Mouse (Mus musculus) monocyte, adult 5-6 weeks (primary cell): ENCODE data around the gene Fth1. TPM values are rescaled to one million over a fixed set of nuclear protein-coding genes. Genes with fewer than 3 reads are reported as not detected.

Experiments used
- ATAC-seq: fragments of 153-309, 156-312 bp; replicated peaks from 2 replicates; pipeline ENCODE4 v1.8.0; 2017; ENCODE audit warnings: mild to moderate bottlenecking; ENCODE audit not compliant: low TSS enrichment, insufficient number of reproducible peaks, severe bottlenecking, poor library complexity, low FRiP score
- total RNA-seq: library from RNA; stranded (forward); fragments of 200-1000, 200-491, 200-594 nt; gene quantifications from 3 replicates; pipeline ENCODE4 v1.2.3, GENCODE M21; 2017

The Fth1 gene
- total RNA-seq, 1 experiment from 2014 or later: 682 TPM

GRCm38 (mm10) chr19:9987192-9987591, 6.8 kb downstream of the Fth1 start:
- ATAC-seq: no peak

GRCm38 (mm10) chr19:9987593-9987992, 7.2 kb downstream of the Fth1 start:
- no peak for ATAC-seq

DNA sequence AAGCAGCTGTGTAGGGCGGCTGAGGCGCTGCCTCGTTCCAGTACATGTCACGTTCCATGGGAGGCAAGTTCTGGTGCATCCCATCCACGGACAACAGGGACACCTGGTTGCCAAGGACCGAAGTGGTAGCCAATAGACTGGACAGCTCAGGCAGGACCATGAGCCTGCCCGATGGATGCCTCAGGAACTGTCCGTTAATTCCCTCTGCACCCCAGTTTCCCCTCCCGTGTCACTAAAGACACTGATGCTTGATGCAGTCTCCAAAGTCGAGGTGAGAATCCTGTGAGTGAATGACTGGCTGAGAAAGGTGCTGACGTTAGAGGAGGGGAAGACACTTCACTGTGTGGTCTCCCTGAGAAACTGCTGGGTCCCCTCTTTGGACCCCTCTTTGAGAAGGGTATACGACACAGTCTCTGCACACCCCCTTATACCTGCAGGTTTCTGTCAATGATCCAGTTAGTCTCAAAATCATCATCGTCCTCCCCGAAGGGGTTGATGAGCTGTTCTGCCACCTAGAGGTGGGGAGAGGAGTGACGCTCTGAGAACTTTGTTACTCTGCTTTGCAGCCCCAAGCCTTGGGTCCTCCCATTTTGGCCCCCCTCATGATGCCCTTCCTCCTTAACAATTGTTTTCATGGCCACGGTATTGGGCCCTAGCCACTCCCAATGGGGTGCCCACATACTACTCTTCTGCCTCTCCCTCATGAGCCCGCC, 8.9 kb downstream of the Fth1 start:
- 0 out of 2 replicates have a peak, but pooled peaks have one; percentile 24 for ATAC-seq

DNA sequence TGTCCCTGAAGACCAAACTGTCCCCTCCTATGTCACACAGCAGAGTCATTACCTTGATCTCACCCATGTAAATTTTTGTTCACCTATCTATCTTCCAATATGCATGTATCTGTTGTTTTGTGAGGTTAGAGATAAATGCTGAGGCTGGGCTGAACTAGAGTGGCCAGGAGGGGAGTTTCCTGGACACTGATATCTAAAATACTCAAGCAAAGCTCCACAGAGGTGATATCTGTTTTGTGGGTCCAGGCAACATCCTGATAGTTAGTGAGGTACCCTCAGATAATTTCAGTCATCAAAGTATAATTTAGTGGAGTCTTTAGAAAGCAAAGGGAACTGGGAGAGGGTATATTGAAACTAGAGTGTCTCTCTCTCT, 9.5 kb downstream of the Fth1 start:
- no peak for ATAC-seq

DNA sequence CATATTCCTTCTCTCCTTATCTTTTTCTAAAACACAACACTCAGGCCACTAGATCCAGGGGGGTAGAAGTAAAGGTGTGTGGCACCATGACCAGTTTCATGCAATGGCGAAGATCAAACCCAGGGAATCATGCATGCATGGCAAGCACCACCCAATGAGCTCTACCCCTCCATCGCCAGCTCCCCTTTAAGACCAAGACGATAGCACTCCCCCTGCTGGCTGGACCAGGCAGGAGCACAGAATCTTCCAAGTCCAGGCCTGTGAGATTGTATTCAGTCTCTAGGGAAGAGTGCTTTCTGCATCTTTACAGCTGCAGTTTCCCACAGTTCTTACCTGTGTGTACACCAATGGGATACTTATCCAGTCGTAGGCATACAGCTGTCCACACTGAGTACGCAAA, 10.9 kb downstream of the Fth1 start:
- peak; percentile 61; the same call in 1 of the 2 replicates for ATAC-seq

- no peak for ATAC-seq
These were observed 11.9 kb downstream of the Fth1 start for GRCm38 (mm10) chr19:9992011-9992958.

GRCm38 (mm10) chr19:9993036-9993656, 12.7 kb downstream of the Fth1 start:
- ATAC-seq: peak; percentile 69

GRCm38 (mm10) chr19:9997204-9998062, 17.0 kb downstream of the Fth1 start:
- no peak for ATAC-seq

DNA sequence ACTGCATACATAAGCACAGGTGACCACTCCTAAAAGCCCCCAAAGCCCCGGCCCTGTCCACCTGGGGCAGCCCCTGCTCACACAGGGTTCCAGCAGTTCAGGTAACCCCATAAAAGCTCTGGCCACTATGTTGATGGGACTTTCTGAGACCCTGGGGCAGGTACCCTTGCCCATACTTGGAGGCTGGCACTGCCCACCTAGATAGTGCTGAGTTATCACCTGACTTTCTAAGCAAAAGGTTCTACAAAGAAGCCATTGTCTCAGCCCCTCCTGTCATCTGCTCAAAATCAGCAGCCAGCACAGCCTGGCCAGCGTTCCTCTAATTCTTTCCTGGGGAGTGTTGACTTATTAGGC, 17.6 kb downstream of the Fth1 start:
- no peak for ATAC-seq

DNA sequence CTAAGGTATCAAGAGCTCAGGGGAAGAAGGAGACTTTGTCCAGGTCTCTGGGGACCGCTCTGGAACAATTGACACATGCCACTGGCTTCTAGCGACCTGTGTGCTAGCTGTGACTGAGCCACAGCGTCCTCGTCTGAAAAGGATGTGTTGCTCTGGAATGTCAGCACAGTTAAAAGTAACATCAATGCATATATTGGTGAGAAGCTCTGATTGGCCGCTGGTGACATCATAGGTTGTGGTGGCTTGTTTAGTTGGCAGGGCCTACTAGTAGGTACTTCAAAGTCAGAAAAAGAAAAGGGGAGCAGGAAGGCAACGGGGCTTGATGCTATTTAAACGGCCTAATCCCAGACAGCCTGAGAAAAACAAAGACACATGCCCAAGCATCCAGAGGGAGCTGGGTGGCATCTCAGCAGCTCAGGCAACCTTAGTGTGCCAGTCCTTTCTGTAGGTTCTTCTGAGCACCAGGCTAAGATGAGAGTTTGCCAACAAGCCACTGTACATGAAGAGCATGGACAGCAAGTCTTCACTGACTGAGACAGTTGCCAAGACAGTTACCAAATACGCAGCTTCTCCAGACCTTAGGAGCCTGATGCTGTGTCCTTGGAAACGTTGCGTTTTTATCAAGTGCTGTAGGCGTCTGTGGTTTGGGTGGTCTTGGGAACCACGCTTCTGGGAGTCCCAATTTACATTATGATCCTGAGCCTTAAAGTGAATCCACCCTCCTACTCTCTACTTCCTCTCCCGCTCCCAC, 18.5 kb downstream of the Fth1 start:
- ATAC-seq: no peak

- 0 out of 2 replicates have a peak, but pooled peaks have one; percentile 49 for ATAC-seq
These were observed 19.9 kb downstream of the Fth1 start for GRCm38 (mm10) chr19:10000330-10000729.

- no peak for ATAC-seq
These were observed 21.0 kb downstream of the Fth1 start, which contains the start of the genes Best1 and Rab3il1 for GRCm38 (mm10) chr19:10001206-10001969. TSS of gene Best1 (minus strand) at chr19:10001633. TSS of gene Rab3il1 (plus strand) at chr19:10001669.

DNA sequence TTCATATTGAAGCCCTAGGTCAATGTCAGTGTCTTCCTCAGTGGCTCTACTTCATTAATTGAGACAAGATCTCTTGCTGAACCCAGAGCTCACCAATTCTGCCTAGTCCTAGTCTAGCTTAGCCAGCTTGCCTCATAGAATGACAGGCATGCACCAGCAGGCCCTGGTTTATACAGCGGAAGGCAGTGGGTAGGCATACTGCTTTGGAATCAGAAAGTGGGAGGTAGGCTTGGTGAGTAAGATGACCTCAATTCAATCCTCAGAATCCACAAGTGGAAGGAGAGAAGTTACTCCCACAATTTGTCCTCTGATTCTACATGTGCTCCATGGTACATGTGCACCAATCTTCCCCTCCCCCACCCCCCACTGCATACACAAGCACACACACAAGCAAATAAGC, 23.3 kb downstream of the Fth1 start:
- no peak for ATAC-seq

GRCm38 (mm10) chr19:10011408-10011807, 31.0 kb downstream of the Fth1 start:
- ATAC-seq: no peak

- ATAC-seq: no peak
These were observed 32.5 kb downstream of the Fth1 start for GRCm38 (mm10) chr19:10012827-10013278.

DNA sequence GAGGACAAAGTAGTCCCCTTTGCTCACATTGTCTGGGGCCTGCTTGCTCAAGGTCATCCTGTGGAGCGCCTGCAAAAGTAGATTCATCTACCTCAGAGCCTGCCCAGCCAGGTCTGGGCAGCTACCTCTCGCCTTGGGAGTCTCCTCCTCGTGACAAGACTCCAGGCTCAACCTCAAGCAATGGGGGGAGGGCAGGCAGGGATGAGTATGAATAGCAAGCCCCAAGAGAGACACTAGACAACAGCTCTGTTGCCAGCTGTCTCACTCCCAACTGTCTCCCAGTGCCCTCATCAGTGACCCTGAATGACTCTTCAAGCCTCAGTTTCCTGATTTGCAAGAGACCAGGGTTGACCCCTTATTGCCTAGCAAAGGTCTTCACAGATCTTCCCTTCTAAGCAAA, 33.0 kb downstream of the Fth1 start:
- no peak for ATAC-seq

GRCm38 (mm10) chr19:10013913-10014312, 33.5 kb downstream of the Fth1 start:
- no peak for ATAC-seq
